Mouse (Mus musculus) midbrain, embryonic 15.5 days (tissue): ENCODE measurements around the gene Wipf2. TPM values are rescaled to one million over a fixed set of nuclear protein-coding genes. Genes with fewer than 3 reads are reported as not detected.

Source experiments
- ATAC-seq: fragments of 200-750 bp; cut with Nextera tagmentation; replicated peaks from 2 replicates; pipeline ENCODE4 v1.8.0; 2017; ENCODE audit warnings: moderate TSS enrichment
- H3K27ac ChIP-seq: fragments of 300-500 bp; sonication (generic); 2 replicates; pipeline ENCODE4 v1.5.1; 2015; ENCODE audit warnings: mild to moderate bottlenecking, inconsistent platforms
- H3K27me3 ChIP-seq: fragments of 300-500 bp; sonication (generic); replicated peaks from 2 replicates; pipeline ENCODE4 v1.6.1; 2015; ENCODE audit warnings: inconsistent platforms
- H3K36me3 ChIP-seq: fragments of 300-500 bp; sonication (generic); replicated peaks from 2 replicates; pipeline ENCODE4 v1.6.1; 2015; ENCODE audit warnings: inconsistent platforms
- H3K4me1 ChIP-seq: fragments of 300-500 bp; sonication (generic); 2 replicates; pipeline ENCODE4 v1.6.1; 2015; ENCODE audit warnings: inconsistent platforms
- H3K4me2 ChIP-seq: fragments of 300-500 bp; sonication (generic); 2 replicates; pipeline ENCODE4 v1.6.1; 2015; ENCODE audit warnings: inconsistent platforms, mild to moderate bottlenecking, moderate library complexity
- H3K4me3 ChIP-seq: fragments of 300-500 bp; sonication (generic); 2 replicates; pipeline ENCODE4 v1.5.1; 2015; ENCODE audit warnings: mild to moderate bottlenecking, inconsistent platforms
- H3K9ac ChIP-seq: fragments of 300-500 bp; sonication (generic); 2 replicates; pipeline ENCODE4 v1.6.1; 2015; ENCODE audit warnings: mild to moderate bottlenecking, inconsistent platforms
- H3K9me3 ChIP-seq: fragments of 300-500 bp; sonication (generic); 2 replicates; pipeline ENCODE4 v1.6.1; 2016; ENCODE audit warnings: inconsistent platforms
- WGBS: fragments of 180-500 bp; shearing (Covaris S2); methylation state at CpG from one replicate; pipeline ENCODE4 v1.1.7; 2015; ENCODE audit warnings: mixed read lengths; 5-methylcytosine and 5-hydroxymethylcytosine counted together
- polyA plus RNA-seq: library from polyadenylated mRNA; unstranded; fragments of >200 nt; fragmentation: Nextera tagmentation; extraction: Ambion mirVana; gene quantifications from 2 replicates; pipeline ENCODE4 v1.2.1, GENCODE M21; 2015

Wipf2 gene
- polyA plus RNA-seq, 1 experiment from 2014 or later: 4.9 TPM

DNA sequence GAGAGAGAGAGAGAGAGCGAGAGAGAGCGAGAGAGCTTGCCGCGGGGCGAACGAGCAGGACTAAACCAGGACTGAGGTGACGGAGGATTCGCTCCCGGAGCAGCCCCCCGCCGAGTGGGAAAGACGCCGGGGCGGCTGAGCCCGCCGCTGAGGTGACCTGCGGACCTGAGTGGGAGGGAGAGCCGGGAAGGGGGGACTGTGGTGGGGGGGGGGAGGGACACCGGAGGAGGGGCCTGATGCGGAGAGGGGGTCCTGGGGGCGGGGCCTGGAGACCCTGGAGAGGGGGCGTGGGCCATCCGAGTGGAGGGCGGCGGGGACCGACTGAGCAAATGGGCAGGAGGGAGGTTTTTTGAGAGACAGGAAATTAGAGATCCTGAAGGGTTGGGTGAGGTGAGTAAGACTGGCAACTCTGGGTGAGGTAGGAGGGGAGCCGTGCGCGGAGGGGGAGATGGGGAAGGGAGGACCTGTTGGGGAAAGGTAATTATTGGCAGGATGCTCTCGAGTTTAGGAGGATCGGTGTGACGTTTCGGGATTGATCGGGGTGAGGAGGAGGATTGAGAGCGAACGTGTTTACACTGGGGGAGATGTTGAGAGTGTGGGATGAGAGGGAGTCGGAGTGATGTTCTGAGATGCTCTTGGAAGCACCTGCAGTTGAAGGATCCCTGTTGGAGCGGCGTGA lies 452 bp downstream of the Wipf2 start:
- WGBS: 1% methylated on average over 39 of the region's 39 CpGs
- Histone ChIP-seq H3K27ac (peak overlapping the region; percentile 96), H3K27me3 (no peaks in the 10 kb centered on the region), H3K9ac (peak overlapping the region; percentile 64), H3K4me2 (peak overlapping the region; percentile 56), H3K36me3 (peaks cover 5% of the 10 kb centered on the region; the same call in 1 of the 2 replicates), H3K4me1 (peaks cover 21% of the 10 kb centered on the region), H3K9me3 (no peaks in the 10 kb centered on the region), H3K4me3 (peak overlapping the region; percentile 59)
- ATAC-seq: peak; percentile 80

GRCm38 (mm10) chr11:98867293-98867692 lies 3.9 kb downstream of the Wipf2 start:
- ATAC-seq: no peak
- no peak overlapping the region for H3K4me2 ChIP-seq
- WGBS: 41% methylated on average over 12 of the region's 12 CpGs
- no peak overlapping the region for H3K9ac ChIP-seq
- H3K27ac ChIP-seq: no peak overlapping the region
- no peaks in the 10 kb centered on the region for H3K9me3 ChIP-seq
- H3K4me1 ChIP-seq: peaks cover 29% of the 10 kb centered on the region
- no peaks in the 10 kb centered on the region for H3K27me3 ChIP-seq
- no peak overlapping the region for H3K4me3 ChIP-seq
- H3K36me3 ChIP-seq: peaks cover 18% of the 10 kb centered on the region; the same call in 1 of the 2 replicates

- no peak for ATAC-seq
- 90% methylated on average over 8 of the region's 8 CpGs for WGBS
- Histone ChIP-seq H3K4me2 (no peak overlapping the region), H3K9me3 (no peaks in the 10 kb centered on the region), H3K27ac (no peak overlapping the region), H3K27me3 (no peaks in the 10 kb centered on the region), H3K4me1 (peaks cover 17% of the 10 kb centered on the region; the same call in 1 of the 2 replicates), H3K9ac (no peak overlapping the region), H3K4me3 (no peak overlapping the region), H3K36me3 (peaks cover 18% of the 10 kb centered on the region; the same call in 1 of the 2 replicates)
Observed at GRCm38 (mm10) chr11:98869906-98870305, 6.5 kb downstream of the Wipf2 start.

GRCm38 (mm10) chr11:98870791-98871190 lies 7.4 kb downstream of the Wipf2 start:
- Histone ChIP-seq H3K27ac (no peak overlapping the region), H3K4me2 (no peak overlapping the region), H3K9me3 (no peaks in the 10 kb centered on the region), H3K9ac (no peak overlapping the region), H3K4me3 (no peak overlapping the region), H3K4me1 (peaks cover 17% of the 10 kb centered on the region; the same call in 1 of the 2 replicates), H3K27me3 (no peaks in the 10 kb centered on the region), H3K36me3 (peaks cover 18% of the 10 kb centered on the region; the same call in 1 of the 2 replicates)
- WGBS: 75% methylated on average over 5 of the region's 5 CpGs
- ATAC-seq: no peak

GRCm38 (mm10) chr11:98871416-98871815 lies 8.0 kb downstream of the Wipf2 start:
- no peak overlapping the region for H3K4me3 ChIP-seq
- no peak overlapping the region for H3K9ac ChIP-seq
- peaks cover 18% of the 10 kb centered on the region; the same call in 1 of the 2 replicates for H3K36me3 ChIP-seq
- no peak overlapping the region for H3K27ac ChIP-seq
- no peak overlapping the region for H3K4me2 ChIP-seq
- H3K4me1 ChIP-seq: peaks cover 14% of the 10 kb centered on the region; the same call in 1 of the 2 replicates
- no peak for ATAC-seq
- 63% methylated on average over 4 of the region's 4 CpGs for WGBS
- no peaks in the 10 kb centered on the region for H3K9me3 ChIP-seq
- H3K27me3 ChIP-seq: no peaks in the 10 kb centered on the region

GRCm38 (mm10) chr11:98872040-98872439 lies 8.6 kb downstream of the Wipf2 start:
- Histone ChIP-seq H3K9ac (no peak overlapping the region), H3K27ac (no peak overlapping the region), H3K4me2 (no peak overlapping the region), H3K27me3 (no peaks in the 10 kb centered on the region), H3K4me1 (peaks cover 14% of the 10 kb centered on the region; the same call in 1 of the 2 replicates), H3K36me3 (peaks cover 18% of the 10 kb centered on the region; the same call in 1 of the 2 replicates), H3K9me3 (no peaks in the 10 kb centered on the region), H3K4me3 (no peak overlapping the region)
- 55% methylated on average over 4 of the region's 4 CpGs for WGBS
- no peak for ATAC-seq

- peaks cover 13% of the 10 kb centered on the region; the same call in 1 of the 2 replicates for H3K36me3 ChIP-seq
- no peaks in the 10 kb centered on the region for H3K27me3 ChIP-seq
- peaks cover 8% of the 10 kb centered on the region; the same call in 1 of the 2 replicates for H3K4me1 ChIP-seq
- no peak overlapping the region for H3K4me2 ChIP-seq
- ATAC-seq: no peak
- no peaks in the 10 kb centered on the region for H3K9me3 ChIP-seq
- no peak overlapping the region for H3K9ac ChIP-seq
- 95% methylated on average over 9 of the region's 9 CpGs for WGBS
- no peak overlapping the region for H3K4me3 ChIP-seq
- H3K27ac ChIP-seq: no peak overlapping the region
Observed at GRCm38 (mm10) chr11:98873900-98874299, 10.5 kb downstream of the Wipf2 start.

DNA sequence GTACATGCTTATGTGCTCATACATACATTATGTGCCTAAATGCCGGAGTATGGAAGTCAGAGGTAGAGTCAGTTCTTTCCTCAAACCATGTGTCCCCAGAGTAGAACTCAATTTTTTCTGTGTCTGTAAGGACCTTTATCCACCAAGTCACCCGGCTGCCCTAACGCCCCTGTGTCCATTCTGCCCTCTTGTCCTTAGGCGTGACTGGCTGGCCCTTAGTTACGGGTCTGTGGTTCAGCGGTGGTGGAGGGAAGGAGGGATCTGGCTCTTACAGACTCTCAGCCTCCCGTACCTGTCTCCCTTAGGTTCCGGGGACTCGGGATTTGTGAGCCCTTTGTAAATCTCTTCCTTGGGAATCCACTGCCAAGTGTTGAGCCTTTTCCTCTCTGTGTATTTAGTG lies 13.6 kb downstream of the Wipf2 start:
- no peak for ATAC-seq
- Histone ChIP-seq H3K4me1 (0 out of 2 replicates have a peak, but pooled peaks cover 3% of the 10 kb centered on the region), H3K4me3 (no peak overlapping the region), H3K9ac (no peak overlapping the region), H3K27me3 (no peaks in the 10 kb centered on the region), H3K36me3 (no peaks in the 10 kb centered on the region), H3K4me2 (no peak overlapping the region), H3K27ac (no peak overlapping the region), H3K9me3 (no peaks in the 10 kb centered on the region)
- WGBS: 65% methylated on average over 9 of the region's 9 CpGs

- Histone ChIP-seq H3K36me3 (peaks cover 39% of the 10 kb centered on the region), H3K9me3 (no peaks in the 10 kb centered on the region)
Observed at GRCm38 (mm10) chr11:98887703-98888102, 24.3 kb downstream of the Wipf2 start.

DNA sequence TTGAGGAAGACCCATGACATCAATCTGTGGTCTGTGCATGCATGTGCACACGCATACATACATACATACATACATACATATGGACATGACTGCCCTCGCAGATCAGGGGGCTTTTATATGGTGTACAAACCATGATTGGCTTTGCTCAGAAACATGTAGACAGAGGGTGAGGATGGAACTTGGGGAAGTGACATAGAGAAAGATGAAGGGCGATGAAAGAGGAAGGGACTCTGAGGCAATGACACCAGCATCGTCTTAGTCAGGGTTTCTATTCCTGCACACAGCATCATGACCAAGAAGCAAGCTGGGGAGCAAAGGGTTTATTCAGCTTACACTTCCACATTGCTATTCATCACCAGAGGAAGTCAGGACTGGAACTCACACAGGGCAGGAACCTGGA lies 25.6 kb downstream of the Wipf2 start:
- H3K27me3 ChIP-seq: no peaks in the 10 kb centered on the region
- H3K9me3 ChIP-seq: no peaks in the 10 kb centered on the region
- no peaks in the 10 kb centered on the region for H3K4me1 ChIP-seq
- H3K4me3 ChIP-seq: no peak overlapping the region
- ATAC-seq: no peak
- no peak overlapping the region for H3K9ac ChIP-seq
- 95% methylated on average over 4 of the region's 4 CpGs for WGBS
- H3K4me2 ChIP-seq: no peak overlapping the region
- H3K36me3 ChIP-seq: peaks cover 53% of the 10 kb centered on the region
- no peak overlapping the region for H3K27ac ChIP-seq

More at GRCm38 (mm10) chr11:98887703-98888102, 24.3 kb downstream of the Wipf2 start:
- no peak for ATAC-seq
- WGBS: 98% methylated on average over 3 of the region's 3 CpGs
- Histone ChIP-seq H3K4me2 (no peak overlapping the region), H3K27me3 (no peaks in the 10 kb centered on the region), H3K4me3 (no peak overlapping the region), H3K4me1 (no peaks in the 10 kb centered on the region), H3K9ac (no peak overlapping the region), H3K27ac (no peak overlapping the region)

GRCm38 (mm10) chr11:98889977-98890376 lies 26.5 kb downstream of the Wipf2 start:
- no peak overlapping the region for H3K27ac ChIP-seq
- H3K27me3 ChIP-seq: no peaks in the 10 kb centered on the region
- H3K4me2 ChIP-seq: no peak overlapping the region
- no peak overlapping the region for H3K4me3 ChIP-seq
- H3K9ac ChIP-seq: no peak overlapping the region
- H3K4me1 ChIP-seq: no peaks in the 10 kb centered on the region
- H3K36me3 ChIP-seq: peaks cover 59% of the 10 kb centered on the region
- no peaks in the 10 kb centered on the region for H3K9me3 ChIP-seq
- WGBS: 93% methylated on average over 5 of the region's 5 CpGs
- no peak for ATAC-seq

DNA sequence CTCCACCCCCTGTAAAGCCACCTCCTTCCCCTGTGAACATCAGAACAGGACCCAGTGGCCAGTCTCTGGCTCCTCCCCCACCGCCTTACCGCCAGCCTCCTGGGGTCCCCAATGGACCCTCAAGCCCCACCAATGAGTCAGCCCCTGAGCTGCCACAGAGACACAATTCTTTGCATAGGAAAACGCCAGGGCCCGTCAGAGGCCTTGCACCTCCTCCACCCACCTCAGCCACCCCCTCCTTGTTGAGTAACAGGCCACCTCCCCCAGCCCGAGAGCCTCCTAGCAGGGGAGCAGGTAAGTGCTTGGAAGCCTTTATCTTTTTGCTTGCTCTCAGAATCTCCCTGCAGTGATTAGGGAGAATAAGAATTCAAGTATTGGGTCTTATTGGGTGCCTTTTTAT lies 29.0 kb downstream of the Wipf2 start:
- Histone ChIP-seq H3K36me3 (peaks cover 61% of the 10 kb centered on the region; the same call in 1 of the 2 replicates), H3K27ac (no peak overlapping the region), H3K9me3 (no peaks in the 10 kb centered on the region), H3K27me3 (no peaks in the 10 kb centered on the region), H3K4me3 (no peak overlapping the region), H3K9ac (no peak overlapping the region), H3K4me1 (no peaks in the 10 kb centered on the region), H3K4me2 (no peak overlapping the region)
- WGBS: 55% methylated on average over 5 of the region's 5 CpGs
- ATAC-seq: no peak
